Mouse (Mus musculus): Measurements from ENCODE around the gene Papss1. TPM values are rescaled to one million over a fixed set of nuclear protein-coding genes. Genes with fewer than 3 reads are reported as not detected.

Papss1 gene
- polyA plus RNA-seq, 1 experiment from 2014 or later, result 93.7 TPM

GRCm38 (mm10) chr3:131618580-131619338, 54.2 kb downstream of the Papss1 start:
- H3K4me3 ChIP-seq (ENCODE audit: low read depth, low read length), result no peak overlapping the region
- H3K36me3 ChIP-seq (ENCODE audit: control insufficient read depth, insufficient read depth, low read length), result peaks cover 3% of the 10 kb centered on the region; the same call in 1 of the 2 replicates
- H3K4me1 ChIP-seq (ENCODE audit: control insufficient read depth, insufficient read depth, low read length), result no peaks in the 10 kb centered on the region
- no peak overlapping the region for H3K4me2 ChIP-seq (ENCODE audit: low read depth)
- ATAC-seq (ENCODE audit: insufficient read depth, low FRiP score, low TSS enrichment), result no peak
- no peaks in the 10 kb centered on the region for H3K27me3 ChIP-seq (ENCODE audit: control insufficient read depth, insufficient read depth, low read length)
- H3K27ac ChIP-seq (ENCODE audit: low read depth, low read length), result no peak overlapping the region
- no peak for DNase-seq (ENCODE audit: low spot score)
- no peak overlapping the region for H3K9ac ChIP-seq (ENCODE audit: low read length)
- 91% methylated on average over 18 of the region's 18 CpGs for WGBS
- no peaks in the 10 kb centered on the region for H3K9me3 ChIP-seq (ENCODE audit: control insufficient read depth, low read length)

- Histone ChIP-seq H3K36me3 (ENCODE audit: control insufficient read depth, insufficient read depth, low read length) (peaks cover 3% of the 10 kb centered on the region; the same call in 1 of the 2 replicates), H3K9me3 (ENCODE audit: control insufficient read depth, low read length) (no peaks in the 10 kb centered on the region), H3K27me3 (ENCODE audit: control insufficient read depth, insufficient read depth, low read length) (no peaks in the 10 kb centered on the region), H3K27ac (ENCODE audit: low read depth, low read length) (no peak overlapping the region), H3K4me3 (ENCODE audit: low read depth, low read length) (no peak overlapping the region), H3K4me2 (ENCODE audit: low read depth) (no peak overlapping the region), H3K4me1 (ENCODE audit: control insufficient read depth, insufficient read depth, low read length) (no peaks in the 10 kb centered on the region), H3K9ac (ENCODE audit: low read length) (no peak overlapping the region)
- DNase-seq (ENCODE audit: low spot score) (no peak), ATAC-seq (ENCODE audit: insufficient read depth, low FRiP score, low TSS enrichment) (no peak)
- WGBS, result 90% methylated on average over 1 of the region's 1 CpGs
Measured at GRCm38 (mm10) chr3:131623208-131623607, 58.6 kb downstream of the Papss1 start.

- Histone ChIP-seq H3K27ac (ENCODE audit: low read depth, low read length) (no peak overlapping the region), H3K9ac (ENCODE audit: low read length) (no peak overlapping the region), H3K4me3 (ENCODE audit: low read depth, low read length) (no peak overlapping the region), H3K4me2 (ENCODE audit: low read depth) (no peak overlapping the region), H3K4me1 (ENCODE audit: control insufficient read depth, insufficient read depth, low read length) (no peaks in the 10 kb centered on the region), H3K9me3 (ENCODE audit: control insufficient read depth, low read length) (no peaks in the 10 kb centered on the region), H3K36me3 (ENCODE audit: control insufficient read depth, insufficient read depth, low read length) (peaks cover 2% of the 10 kb centered on the region; the same call in 1 of the 2 replicates), H3K27me3 (ENCODE audit: control insufficient read depth, insufficient read depth, low read length) (no peaks in the 10 kb centered on the region)
- DNase-seq (ENCODE audit: low spot score) (no peak), ATAC-seq (ENCODE audit: insufficient read depth, low FRiP score, low TSS enrichment) (no peak)
- 92% methylated on average over 9 of the region's 9 CpGs for WGBS
Measured at GRCm38 (mm10) chr3:131624063-131624462, 59.5 kb downstream of the Papss1 start.

- WGBS, result 95% methylated on average over 4 of the region's 4 CpGs
- no peak overlapping the region for H3K4me2 ChIP-seq (ENCODE audit: low read depth)
Measured at GRCm38 (mm10) chr3:131627476-131627875, 62.9 kb downstream of the Papss1 start.

GRCm38 (mm10) chr3:131628265-131628664, 63.7 kb downstream of the Papss1 start:
- Histone ChIP-seq H3K27me3 (ENCODE audit: control insufficient read depth, insufficient read depth, low read length) (no peaks in the 10 kb centered on the region), H3K4me2 (ENCODE audit: low read depth) (no peak overlapping the region), H3K4me1 (ENCODE audit: control insufficient read depth, insufficient read depth, low read length) (no peaks in the 10 kb centered on the region), H3K36me3 (ENCODE audit: control insufficient read depth, insufficient read depth, low read length) (no peaks in the 10 kb centered on the region), H3K9ac (ENCODE audit: low read length) (no peak overlapping the region), H3K4me3 (ENCODE audit: low read depth, low read length) (no peak overlapping the region), H3K27ac (ENCODE audit: low read depth, low read length) (no peak overlapping the region), H3K9me3 (ENCODE audit: control insufficient read depth, low read length) (no peaks in the 10 kb centered on the region)
- WGBS, result 92% methylated on average over 5 of the region's 5 CpGs
- no peak for ATAC-seq (ENCODE audit: insufficient read depth, low FRiP score, low TSS enrichment)
- no peak for DNase-seq (ENCODE audit: low spot score)

More at GRCm38 (mm10) chr3:131627476-131627875, 62.9 kb downstream of the Papss1 start:
- Histone ChIP-seq H3K9ac (ENCODE audit: low read length) (no peak overlapping the region), H3K27ac (ENCODE audit: low read depth, low read length) (no peak overlapping the region), H3K9me3 (ENCODE audit: control insufficient read depth, low read length) (no peaks in the 10 kb centered on the region), H3K36me3 (ENCODE audit: control insufficient read depth, insufficient read depth, low read length) (no peaks in the 10 kb centered on the region), H3K27me3 (ENCODE audit: control insufficient read depth, insufficient read depth, low read length) (no peaks in the 10 kb centered on the region), H3K4me3 (ENCODE audit: low read depth, low read length) (no peak overlapping the region), H3K4me1 (ENCODE audit: control insufficient read depth, insufficient read depth, low read length) (no peaks in the 10 kb centered on the region)
- no peak for ATAC-seq (ENCODE audit: insufficient read depth, low FRiP score, low TSS enrichment)
- DNase-seq (ENCODE audit: low spot score), result no peak

- Histone ChIP-seq H3K4me2 (ENCODE audit: low read depth) (no peak overlapping the region), H3K9ac (ENCODE audit: low read length) (no peak overlapping the region), H3K36me3 (ENCODE audit: control insufficient read depth, insufficient read depth, low read length) (no peaks in the 10 kb centered on the region), H3K4me1 (ENCODE audit: control insufficient read depth, insufficient read depth, low read length) (no peaks in the 10 kb centered on the region), H3K4me3 (ENCODE audit: low read depth, low read length) (no peak overlapping the region), H3K27ac (ENCODE audit: low read depth, low read length) (no peak overlapping the region), H3K27me3 (ENCODE audit: control insufficient read depth, insufficient read depth, low read length) (no peaks in the 10 kb centered on the region), H3K9me3 (ENCODE audit: control insufficient read depth, low read length) (no peaks in the 10 kb centered on the region)
- no peak for DNase-seq (ENCODE audit: low spot score)
- no peak for ATAC-seq (ENCODE audit: insufficient read depth, low FRiP score, low TSS enrichment)
- 83% methylated on average over 3 of the region's 3 CpGs for WGBS
Measured at GRCm38 (mm10) chr3:131628931-131629330, 64.4 kb downstream of the Papss1 start.

GRCm38 (mm10) chr3:131630407-131631317, 66.1 kb downstream of the Papss1 start:
- no peaks in the 10 kb centered on the region for H3K27me3 ChIP-seq (ENCODE audit: control insufficient read depth, insufficient read depth, low read length)
- no peak overlapping the region for H3K27ac ChIP-seq (ENCODE audit: low read depth, low read length)
- H3K4me1 ChIP-seq (ENCODE audit: control insufficient read depth, insufficient read depth, low read length), result no peaks in the 10 kb centered on the region
- 84% methylated on average over 11 of the region's 11 CpGs for WGBS
- DNase-seq (ENCODE audit: low spot score) (no peak), ATAC-seq (ENCODE audit: insufficient read depth, low FRiP score, low TSS enrichment) (no peak)
- no peak overlapping the region for H3K4me2 ChIP-seq (ENCODE audit: low read depth)
- H3K4me3 ChIP-seq (ENCODE audit: low read depth, low read length), result no peak overlapping the region
- H3K36me3 ChIP-seq (ENCODE audit: control insufficient read depth, insufficient read depth, low read length), result no peaks in the 10 kb centered on the region
- H3K9me3 ChIP-seq (ENCODE audit: control insufficient read depth, low read length), result no peaks in the 10 kb centered on the region
- H3K9ac ChIP-seq (ENCODE audit: low read length), result no peak overlapping the region

- Histone ChIP-seq H3K36me3 (ENCODE audit: control insufficient read depth, insufficient read depth, low read length) (no peaks in the 10 kb centered on the region), H3K4me2 (ENCODE audit: low read depth) (no peak overlapping the region), H3K4me3 (ENCODE audit: low read depth, low read length) (no peak overlapping the region), H3K27me3 (ENCODE audit: control insufficient read depth, insufficient read depth, low read length) (no peaks in the 10 kb centered on the region), H3K9me3 (ENCODE audit: control insufficient read depth, low read length) (no peaks in the 10 kb centered on the region), H3K9ac (ENCODE audit: low read length) (no peak overlapping the region), H3K27ac (ENCODE audit: low read depth, low read length) (no peak overlapping the region), H3K4me1 (ENCODE audit: control insufficient read depth, insufficient read depth, low read length) (no peaks in the 10 kb centered on the region)
- ATAC-seq (ENCODE audit: insufficient read depth, low FRiP score, low TSS enrichment), result no peak
- WGBS, result 89% methylated on average over 16 of the region's 16 CpGs
- no peak for DNase-seq (ENCODE audit: low spot score)
Measured at GRCm38 (mm10) chr3:131631318-131631870, 66.8 kb downstream of the Papss1 start.

All from neural tube, embryonic 11.5 days (tissue).